7 mouse cellular contexts compared by ENCODE assay signal in the genomic region with DNA sequence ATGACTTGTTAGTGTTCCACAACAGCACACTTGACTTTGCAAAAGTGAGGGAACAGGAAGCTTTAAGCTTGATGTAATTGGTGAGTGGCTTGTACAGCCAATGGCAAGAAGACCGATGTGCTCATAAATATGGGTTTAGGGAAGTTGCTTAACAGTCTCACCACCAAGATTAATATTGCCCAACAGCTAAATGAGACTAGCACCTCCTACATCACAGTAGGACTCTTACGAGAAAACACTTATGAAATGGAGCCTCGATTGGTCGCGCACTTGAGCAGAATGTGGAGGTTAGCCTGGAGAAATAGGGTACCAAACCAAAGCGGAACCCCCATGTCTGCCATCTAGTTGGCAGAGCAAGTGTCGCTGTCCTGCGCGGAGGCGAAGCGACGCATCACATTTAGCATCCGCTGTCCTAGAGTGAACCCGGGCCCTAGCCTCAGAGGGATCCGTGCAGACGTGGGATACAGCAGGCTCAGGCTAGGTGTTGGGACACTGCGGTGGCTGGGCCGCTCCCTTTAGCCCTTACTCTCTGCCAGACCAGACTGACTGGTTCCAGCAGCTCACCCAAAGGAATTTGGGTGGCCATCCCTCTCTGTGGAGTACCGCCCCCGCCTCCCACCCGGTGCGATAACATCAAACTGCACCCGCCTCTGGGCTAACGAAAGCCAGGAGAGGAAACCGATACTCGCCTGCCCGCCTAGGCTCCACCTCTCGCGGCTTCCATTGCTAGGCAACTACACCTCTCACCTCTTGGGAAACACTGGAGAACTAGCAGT. TPM values are rescaled to one million over a fixed set of nuclear protein-coding genes. Genes with fewer than 3 reads are reported as not detected.
DNase-seq lines count a peak whose midpoint lies in the region; ATAC-seq and TF ChIP-seq lines count a peak whose summit lies in the region.

No protein-coding gene starts in this region.

- 0 out of 2 replicates have a peak, but pooled peaks have one; percentile 28 for TF ChIP-seq POLR2A in bone marrow, adult 2 months (IDR thresholded peaks at IDR 0.05; ENCODE audit: borderline replicate concordance, control insufficient read depth, low read depth, low read length)

- H3K4me3 ChIP-seq in bone marrow, adult 2 months (replicated peaks; ENCODE audit: control insufficient read depth, low read depth, low read length) = peak overlapping the region; percentile 64
- 0 out of 2 replicates have a peak overlapping the region, but pooled peaks have one; percentile 9 for H3K4me3 ChIP-seq in hindbrain, embryonic 11.5 days (ENCODE audit: low read depth, low read length)
- H3K4me3 ChIP-seq in limb, embryonic 13.5 days = peak overlapping the region; percentile 33
- H3K4me3 ChIP-seq in midbrain, embryonic 13.5 days (replicated peaks) = peak overlapping the region; percentile 20

- DNase-seq in hindbrain, embryonic 11.5 days (ENCODE audit: low spot score) = peak; percentile 42
- DNase-seq in testis, postnatal 14 days (ENCODE audit: low spot score) = peak; percentile 31
- no peak for DNase-seq in layer of hippocampus, adult 8-10 months (ENCODE audit: low spot score in 2 of 2)

- peaks cover 39% of the 10 kb centered on the region for H3K27me3 ChIP-seq in hindbrain, embryonic 11.5 days (ENCODE audit: control insufficient read depth, insufficient read depth, low read length)
- H3K27me3 ChIP-seq in limb, embryonic 13.5 days = peaks cover 73% of the 10 kb centered on the region
- peaks cover 67% of the 10 kb centered on the region for H3K27me3 ChIP-seq in midbrain, embryonic 13.5 days

- H3K4me2 ChIP-seq in hindbrain, embryonic 11.5 days (replicated peaks; ENCODE audit: low read depth, low read length) = peak overlapping the region; percentile 17; the same call in 1 of the 2 replicates
- peak overlapping the region; percentile 58 for H3K4me2 ChIP-seq in limb, embryonic 13.5 days (replicated peaks)
- H3K4me2 ChIP-seq in midbrain, embryonic 13.5 days (replicated peaks) = peak overlapping the region; percentile 42

- H3K4me1 ChIP-seq in bone marrow, adult 2 months (ENCODE audit: control insufficient read depth, insufficient read depth, low read length) = no peaks in the 10 kb centered on the region; the same call in none of the 2 replicates
- no peaks in the 10 kb centered on the region; the same call in 1 of the 2 replicates for H3K4me1 ChIP-seq in hindbrain, embryonic 11.5 days (replicated peaks; ENCODE audit: control insufficient read depth, insufficient read depth, low read length)
- H3K4me1 ChIP-seq in limb, embryonic 13.5 days = peaks cover 26% of the 10 kb centered on the region
- peaks cover 19% of the 10 kb centered on the region for H3K4me1 ChIP-seq in midbrain, embryonic 13.5 days (replicated peaks)

- no peaks in the 10 kb centered on the region for H3K9me3 ChIP-seq in hindbrain, embryonic 11.5 days (ENCODE audit: control insufficient read depth, low read length)
- no peaks in the 10 kb centered on the region for H3K9me3 ChIP-seq in limb, embryonic 13.5 days
- no peaks in the 10 kb centered on the region for H3K9me3 ChIP-seq in midbrain, embryonic 13.5 days

- peak overlapping the region; percentile 95 for H3K27ac ChIP-seq in bone marrow, adult 2 months (ENCODE audit: control insufficient read depth, insufficient read depth, low read depth, low read length, poor library complexity)
- no peak overlapping the region for H3K27ac ChIP-seq in hindbrain, embryonic 11.5 days (ENCODE audit: low read depth, low read length)
- no peak overlapping the region for H3K27ac ChIP-seq in limb, embryonic 13.5 days
- H3K27ac ChIP-seq in midbrain, embryonic 13.5 days = no peak overlapping the region

- H3K36me3 ChIP-seq in hindbrain, embryonic 11.5 days (ENCODE audit: control insufficient read depth, insufficient read depth, low read length) = no peaks in the 10 kb centered on the region
- H3K36me3 ChIP-seq in limb, embryonic 13.5 days = no peaks in the 10 kb centered on the region
- H3K36me3 ChIP-seq in midbrain, embryonic 13.5 days = no peaks in the 10 kb centered on the region

- no peak for TF ChIP-seq CTCF in bone marrow, adult 2 months (IDR thresholded peaks at IDR 0.05; ENCODE audit: control insufficient read depth, insufficient read depth, low read length)

- no peak overlapping the region for H3K9ac ChIP-seq in hindbrain, embryonic 11.5 days (ENCODE audit: low read depth, low read length)
- H3K9ac ChIP-seq in limb, embryonic 13.5 days = no peak overlapping the region
- no peak overlapping the region for H3K9ac ChIP-seq in midbrain, embryonic 13.5 days (replicated peaks)

- 1% methylated on average over 29 of the region's 29 CpGs for WGBS in bone marrow, adult 2 months
- WGBS in hindbrain, embryonic 11.5 days = 9% methylated on average over 29 of the region's 29 CpGs
- WGBS in limb, embryonic 13.5 days = 7% methylated on average over 29 of the region's 29 CpGs
- 10% methylated on average over 29 of the region's 29 CpGs for WGBS in midbrain, embryonic 13.5 days

- peak; percentile 49 for ATAC-seq in CD4-positive, CD25-positive, alpha-beta regulatory T cell, adult 4 months
- peak; percentile 60 for ATAC-seq in hindbrain, embryonic 11.5 days (ENCODE audit: low FRiP score)
- ATAC-seq in limb, embryonic 13.5 days (ENCODE audit: low FRiP score, low read depth) = peak; percentile 75
- peak; percentile 66 for ATAC-seq in midbrain, embryonic 13.5 days

RNA-seq across cellular contexts. Expression of gene Tacstd2, which starts 2.7 kb away (rescaled TPM):
- not detected for polyA plus RNA-seq in CD4-positive, CD25-positive, alpha-beta regulatory T cell, adult 4 months (2017; shearing (Covaris generic))
- 2.2 and 6.7 TPM in 2 replicates for polyA plus RNA-seq in bone marrow, adult 2 months (2011; ENCODE audit: insufficient read depth, insufficient read length, low replicate concordance, missing spikeins)
- 5.5 and 10.0 TPM in 2 replicates for polyA plus RNA-seq in hindbrain, embryonic 11.5 days (2014; fragmentation: Nextera tagmentation; extraction: Ambion mirVana)
- 45.5 and 48.4 TPM in 2 replicates for polyA plus RNA-seq in limb, embryonic 13.5 days (2015; fragmentation: Nextera tagmentation; extraction: Ambion mirVana)
- 0.18 and 0.20 TPM in 2 replicates for polyA plus RNA-seq in midbrain, embryonic 13.5 days (2015; fragmentation: Nextera tagmentation; extraction: Ambion mirVana)
- total RNA-seq in layer of hippocampus, adult 8-10 months (2022) = 1 to 10 TPM; 1.3 to 1.6 (median 1.4) TPM

RNA-seq across cellular contexts. Expression of gene Il23r, which starts 41.2 kb away (rescaled TPM):
- polyA plus RNA-seq in CD4-positive, CD25-positive, alpha-beta regulatory T cell, adult 4 months (2017; shearing (Covaris generic)) = 1 to 10 TPM in 1 of 2 experiments, under 1 TPM in 1; 0.32 to 1.4 TPM
- not detected in 2 replicates for polyA plus RNA-seq in bone marrow, adult 2 months (2011; ENCODE audit: insufficient read depth, insufficient read length, low replicate concordance, missing spikeins)
- not detected in 2 replicates for polyA plus RNA-seq in hindbrain, embryonic 11.5 days (2014; fragmentation: Nextera tagmentation; extraction: Ambion mirVana)
- not detected in 2 replicates for polyA plus RNA-seq in limb, embryonic 13.5 days (2015; fragmentation: Nextera tagmentation; extraction: Ambion mirVana)
- polyA plus RNA-seq in midbrain, embryonic 13.5 days (2015; fragmentation: Nextera tagmentation; extraction: Ambion mirVana) = not detected in 2 replicates
- not detected for total RNA-seq in layer of hippocampus, adult 8-10 months (2022)

Comparison
In these comparisons a context has a peak if more than half of its experiments do, and no peak if none do; other contexts are left out.
1. H3K4me3 ChIP-seq: peak in every context shown above with its lines; median percentile 64 in bone marrow, adult 2 months; 33 in limb, embryonic 13.5 days; 20 in midbrain, embryonic 13.5 days; 9 in hindbrain, embryonic 11.5 days.
2. DNase-seq: peak in hindbrain, embryonic 11.5 days (single experiment) and testis, postnatal 14 days (single experiment); none in layer of hippocampus, adult 8-10 months (0 of 2).
3. Peak in every context shown above with its lines, with median percentiles within 50 percentile points of each other: ATAC-seq and H3K4me2 ChIP-seq.